Mouse (Mus musculus): ENCODE measurements at regions not wholly inside any gene's neighbourhood (a gene's known extent, or its start where the extent isn't known, plus 50 kb on each side); places are given as distances from the start of the nearest gene placed in this dataset.

DNA sequence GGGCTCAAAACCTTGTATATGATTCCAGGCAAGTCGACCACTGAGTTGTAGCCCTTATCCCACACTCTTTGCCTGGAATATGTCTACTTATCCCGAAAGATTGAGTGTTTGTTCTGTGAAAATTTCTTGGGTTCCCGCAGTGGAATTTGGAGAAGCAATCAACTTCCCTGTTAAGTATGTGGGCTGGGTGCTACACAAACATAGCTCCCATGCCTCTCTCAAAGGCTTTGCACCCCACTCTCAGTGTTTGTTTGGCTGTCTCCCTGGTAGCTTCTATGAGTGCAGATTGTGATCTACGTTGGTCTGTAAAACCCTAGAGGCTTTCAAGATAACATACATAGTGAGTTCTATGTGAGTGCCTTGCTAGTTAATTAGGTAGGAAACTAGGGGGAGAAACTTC lies 1184.2 kb downstream of the 4930447A16Rik start:
- no peak for TF ChIP-seq POLR2A (IDR thresholded peaks at IDR 0.05; ENCODE audit: extremely low read depth, insufficient read depth, low read length)
- no peak for TF ChIP-seq CTCF (IDR thresholded peaks at IDR 0.05; ENCODE audit: low read depth, low read length)
- 84% methylated on average over 4 of the region's 4 CpGs for WGBS
- Histone ChIP-seq H3K27ac (replicated peaks; ENCODE audit: insufficient read depth, low read depth, low read length) (no peak overlapping the region), H3K36me3 (ENCODE audit: control insufficient read depth, insufficient read depth, low read length) (no peaks in the 10 kb centered on the region), H3K79me2 (ENCODE audit: control insufficient read depth, insufficient read depth, low read length) (no peaks in the 10 kb centered on the region), H3K27me3 (ENCODE audit: control insufficient read depth, insufficient read depth, low read length) (no peaks in the 10 kb centered on the region), H3K4me3 (ENCODE audit: insufficient read depth, low read depth, low read length) (no peak overlapping the region), H3K4me1 (ENCODE audit: control insufficient read depth, insufficient read depth, low read length) (no peaks in the 10 kb centered on the region), H3K9ac (ENCODE audit: low read depth, low read length) (no peak overlapping the region)
- no peak for DNase-seq (ENCODE audit: extremely low read depth, low read depth, low spot score)

Data from liver, adult 2 months (tissue).